Mouse (Mus musculus) spleen, adult 18-20 months (tissue): Measurements from ENCODE around the gene Arhgap33.

ENCODE experiments used
- DNase-seq, 2 experiments: peaks; one replicate each; pipeline ENCODE4 v3.0.0; 2022; ENCODE audit warnings: mixed read lengths in 2 of 2

Arhgap33 gene

GRCm38 (mm10) chr7:30534633-30535577 lies at the start of gene Arhgap33:
TSS of gene Arhgap33 (minus strand) at chr7:30535060.
- peak; percentile 92 to 93 for DNase-seq

GRCm38 (mm10) chr7:30584339-30584738 lies 49.5 kb upstream of the Arhgap33 start:
- no peak for DNase-seq

- no peak for DNase-seq
These were observed 46.7 kb upstream of the Arhgap33 start for GRCm38 (mm10) chr7:30581547-30581946.

- no peak for DNase-seq
These were observed 45.1 kb upstream of the Arhgap33 start for GRCm38 (mm10) chr7:30579950-30580349.

GRCm38 (mm10) chr7:30572969-30573368 lies 38.1 kb upstream of the Arhgap33 start:
- DNase-seq, result no peak

- DNase-seq, result no peak
These were observed 37.5 kb upstream of the Arhgap33 start for GRCm38 (mm10) chr7:30572389-30572788.

GRCm38 (mm10) chr7:30567555-30567954 lies 32.7 kb upstream of the Arhgap33 start:
- DNase-seq, result no peak

- DNase-seq, result no peak
These were observed 31.2 kb upstream of the Arhgap33 start for GRCm38 (mm10) chr7:30566033-30566432.

GRCm38 (mm10) chr7:30564970-30565571 lies 30.2 kb upstream of the Arhgap33 start, which contains the start of gene Igflr1:
TSS of gene Igflr1 (plus strand) at chr7:30565427.
- DNase-seq, result no peak

GRCm38 (mm10) chr7:30563906-30564280 lies 29.0 kb upstream of the Arhgap33 start:
- peak in 1 of 2 experiments; percentile 24 for DNase-seq

- DNase-seq, result peak; percentile 88 to 91
These were observed 28.5 kb upstream of the Arhgap33 start, which contains the start of the genes U2af1l4, Gm49396 and Psenen for GRCm38 (mm10) chr7:30563117-30563905. TSS of gene U2af1l4 (plus strand) at chr7:30563301. TSS of gene Gm49396 (plus strand) at chr7:30563344. TSS of gene Psenen (minus strand) at chr7:30563627.

GRCm38 (mm10) chr7:30562526-30563116 lies 27.8 kb upstream of the Arhgap33 start:
- DNase-seq, result no peak

- DNase-seq, result no peak
These were observed 25.4 kb upstream of the Arhgap33 start for GRCm38 (mm10) chr7:30560296-30560695.

- peak; percentile 85 to 90 for DNase-seq
These were observed 24.6 kb upstream of the Arhgap33 start, which contains the start of gene Lin37 for GRCm38 (mm10) chr7:30559443-30559954. TSS of gene Lin37 (minus strand) at chr7:30559838.

- no peak for DNase-seq
These were observed 24.0 kb upstream of the Arhgap33 start for GRCm38 (mm10) chr7:30558656-30559442.

GRCm38 (mm10) chr7:30557901-30558514 lies 23.1 kb upstream of the Arhgap33 start:
- DNase-seq, result no peak

- DNase-seq, result peak in 1 of 2 experiments; percentile 34
These were observed 22.2 kb upstream of the Arhgap33 start for GRCm38 (mm10) chr7:30556894-30557536.

GRCm38 (mm10) chr7:30553810-30554584 lies 19.1 kb upstream of the Arhgap33 start:
- no peak for DNase-seq

- peak in 1 of 2 experiments; percentile 22 for DNase-seq
These were observed 18.2 kb upstream of the Arhgap33 start for GRCm38 (mm10) chr7:30553021-30553589.
